Comparison of ENCODE assay signal across 7 mouse cellular contexts in the genomic region with DNA sequence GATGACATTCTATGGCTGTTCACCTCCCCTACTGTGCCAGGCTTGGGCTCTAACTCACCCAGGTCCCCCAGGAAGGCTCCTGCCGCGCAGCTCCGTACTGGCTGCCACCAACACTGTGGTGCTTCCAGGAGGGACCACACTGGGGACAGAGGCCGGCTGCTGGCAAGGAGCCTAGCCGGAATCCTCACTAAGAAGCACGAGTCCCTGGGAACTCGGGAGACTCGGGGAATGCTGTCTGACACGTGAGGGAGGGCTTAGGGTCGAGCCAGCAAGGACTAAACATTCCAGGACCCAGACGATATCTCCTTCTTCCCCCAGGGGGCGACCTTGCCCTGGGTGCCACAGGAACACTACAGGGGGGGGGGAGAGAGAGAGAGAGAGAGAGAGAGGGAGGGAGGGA.
A peak's percentile ranks its signal among the peaks of the same experiment; 100 is the strongest.
DNase-seq lines count a peak whose midpoint lies in the region; ATAC-seq and TF ChIP-seq lines count a peak whose summit lies in the region.

No protein-coding gene starts in this region.

- H3K27me3 ChIP-seq in ES-Bruce4 (ENCODE audit: control insufficient read depth, insufficient read depth, low read length, poor library complexity, severe bottlenecking): no peaks in the 10 kb centered on the region
- H3K27me3 ChIP-seq in neural tube, embryonic 15.5 days (replicated peaks): no peaks in the 10 kb centered on the region

- H3K4me3 ChIP-seq in ES-Bruce4 (ENCODE audit: low read depth, low read length): peak overlapping the region; percentile 47
- H3K4me3 ChIP-seq in neural tube, embryonic 15.5 days (replicated peaks): no peak overlapping the region

- no peaks in the 10 kb centered on the region for H3K36me3 ChIP-seq in ES-Bruce4 (ENCODE audit: control insufficient read depth, insufficient read depth, low read length, poor library complexity, severe bottlenecking)
- no peaks in the 10 kb centered on the region for H3K36me3 ChIP-seq in neural tube, embryonic 15.5 days

- peak; percentile 75 for DNase-seq in Muller cell, postnatal 12 days (ENCODE audit: inconsistent ontology term)
- DNase-seq in embryo, embryonic 9.5 days (ENCODE audit: extremely low spot score): peak; percentile 72
- DNase-seq in heart, postnatal 10 days: peak; percentile 8 to 42
- DNase-seq in kidney, postnatal 36 days: peak; percentile 35 to 66
- DNase-seq in urinary bladder, postnatal 14 days (ENCODE audit: low spot score): no peak

- H3K4me2 ChIP-seq in neural tube, embryonic 15.5 days: peak overlapping the region; percentile 50

- no peak for ATAC-seq in neural tube, embryonic 15.5 days (ENCODE audit: low FRiP score)

- no peaks in the 10 kb centered on the region for H3K9me3 ChIP-seq in ES-Bruce4 (replicated peaks; ENCODE audit: control insufficient read depth, insufficient read depth, low read length, poor library complexity, severe bottlenecking)
- H3K9me3 ChIP-seq in neural tube, embryonic 15.5 days (replicated peaks): no peaks in the 10 kb centered on the region

- peak; percentile 51 for TF ChIP-seq CTCF in ES-Bruce4 (IDR thresholded peaks at IDR 0.05; ENCODE audit: low read depth, low read length)

- TF ChIP-seq POLR2A in ES-Bruce4 (IDR thresholded peaks at IDR 0.05; ENCODE audit: insufficient read depth, low read length): no peak

- no peaks in the 10 kb centered on the region for H3K4me1 ChIP-seq in ES-Bruce4 (ENCODE audit: control insufficient read depth, insufficient read depth, low read length)
- peaks cover 55% of the 10 kb centered on the region for H3K4me1 ChIP-seq in neural tube, embryonic 15.5 days

- no peak overlapping the region for H3K27ac ChIP-seq in ES-Bruce4 (ENCODE audit: insufficient read depth, low read length)
- H3K27ac ChIP-seq in neural tube, embryonic 15.5 days (replicated peaks): no peak overlapping the region

- WGBS in neural tube, embryonic 15.5 days: 5% methylated on average over 11 of the region's 12 CpGs

- intact Hi-C loops in heart, postnatal 10 days (cut with DNase I): no loop called here

- no peak overlapping the region for H3K9ac ChIP-seq in ES-Bruce4 (ENCODE audit: low read depth, poor library complexity, severe bottlenecking)
- H3K9ac ChIP-seq in neural tube, embryonic 15.5 days (replicated peaks): no peak overlapping the region

- TF ChIP-seq EP300 in ES-Bruce4 (IDR thresholded peaks at IDR 0.05; ENCODE audit: insufficient read depth, low read depth, low read length): no peak
